Mouse (Mus musculus) forebrain, embryonic 11.5 days (tissue): ENCODE measurements around the gene Papss1. TPM values are rescaled to one million over a fixed set of nuclear protein-coding genes. Genes with fewer than 3 reads are reported as not detected.

Source experiments
- ATAC-seq: fragments of 200-750 bp; cut with Nextera tagmentation; replicated peaks from 2 replicates; pipeline ENCODE4 v1.8.0; 2017; ENCODE audit warnings: moderate TSS enrichment; ENCODE audit not compliant: low FRiP score
- DNase-seq: peaks from one replicate; pipeline ENCODE4 v3.0.0-alpha.2; 2017; ENCODE audit warnings: low spot score
- H3K27ac ChIP-seq: fragments of 300-500 bp; sonication (generic); 2 replicates; pipeline ENCODE4 v1.5.1; 2014; ENCODE audit warnings: low read depth, low read length
- H3K27me3 ChIP-seq: fragments of 300-500 bp; sonication (generic); 2 replicates; pipeline ENCODE4 v1.6.1; 2014; ENCODE audit warnings: mild to moderate bottlenecking, low read length, mixed read lengths; ENCODE audit not compliant: control insufficient read depth, insufficient read depth
- H3K36me3 ChIP-seq: fragments of 300-500 bp; sonication (generic); 2 replicates; pipeline ENCODE4 v1.6.1; 2014; ENCODE audit warnings: mild to moderate bottlenecking, low read length, moderate library complexity, mixed read lengths; ENCODE audit not compliant: control insufficient read depth, insufficient read depth
- H3K4me1 ChIP-seq: fragments of 300-500 bp; sonication (generic); replicated peaks from 2 replicates; pipeline ENCODE4 v1.6.1; 2014; ENCODE audit warnings: low read length, mixed read lengths; ENCODE audit not compliant: control insufficient read depth, insufficient read depth
- H3K4me2 ChIP-seq: fragments of 300-500 bp; sonication (generic); 2 replicates; pipeline ENCODE4 v1.6.1; 2014; ENCODE audit warnings: low read depth, mild to moderate bottlenecking, low read length, moderate library complexity, mixed read lengths; ENCODE audit not compliant: severe bottlenecking
- H3K4me3 ChIP-seq: fragments of 300-500 bp; sonication (generic); 2 replicates; pipeline ENCODE4 v1.5.1; 2014; ENCODE audit warnings: low read depth, low read length
- H3K9ac ChIP-seq: fragments of 300-500 bp; sonication (generic); 2 replicates; pipeline ENCODE4 v1.6.1; 2014; ENCODE audit warnings: low read length
- H3K9me3 ChIP-seq: fragments of 300-500 bp; sonication (generic); 2 replicates; pipeline ENCODE4 v1.6.1; 2016; ENCODE audit warnings: low read length, mixed read lengths; ENCODE audit not compliant: control insufficient read depth
- WGBS: fragments of 180-500 bp; shearing (Covaris S2); extraction: QIAGEN DNeasy Blood & Tissue Kit; methylation state at CpG from one replicate; pipeline ENCODE4 v1.1.7; 2014; 5-methylcytosine and 5-hydroxymethylcytosine counted together
- polyA plus RNA-seq: library from polyadenylated mRNA; unstranded; fragments of >200 nt; fragmentation: Nextera tagmentation; extraction: Ambion mirVana; gene quantifications from 2 replicates; pipeline ENCODE4 v1.2.1, GENCODE M21; 2014

The Papss1 gene
- polyA plus RNA-seq, 1 experiment from 2014 or later: 76.2 TPM

DNA sequence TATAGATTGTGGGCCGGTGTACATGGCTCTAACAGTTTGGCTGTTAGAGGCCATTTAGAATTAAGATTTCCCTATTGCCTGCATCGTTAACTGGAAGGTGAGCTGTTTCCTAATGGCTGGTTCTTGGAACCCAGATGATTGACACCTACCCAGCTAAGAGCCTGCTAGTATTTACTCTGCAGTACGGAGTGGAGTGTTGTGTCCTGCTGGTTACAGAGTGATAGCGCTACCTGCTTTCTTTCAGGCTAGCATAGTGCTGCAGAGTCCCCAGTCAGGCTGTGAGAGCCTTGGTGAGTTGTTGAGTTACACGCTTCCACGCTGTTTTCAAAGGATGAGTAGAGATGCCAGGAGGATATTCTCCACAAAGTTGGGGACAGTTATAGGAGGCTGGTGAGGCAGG lies 46.0 kb downstream of the Papss1 start:
- 84% methylated on average over 6 of the region's 6 CpGs for WGBS
- no peaks in the 10 kb centered on the region; the same call in 1 of the 2 replicates for H3K36me3 ChIP-seq

DNA sequence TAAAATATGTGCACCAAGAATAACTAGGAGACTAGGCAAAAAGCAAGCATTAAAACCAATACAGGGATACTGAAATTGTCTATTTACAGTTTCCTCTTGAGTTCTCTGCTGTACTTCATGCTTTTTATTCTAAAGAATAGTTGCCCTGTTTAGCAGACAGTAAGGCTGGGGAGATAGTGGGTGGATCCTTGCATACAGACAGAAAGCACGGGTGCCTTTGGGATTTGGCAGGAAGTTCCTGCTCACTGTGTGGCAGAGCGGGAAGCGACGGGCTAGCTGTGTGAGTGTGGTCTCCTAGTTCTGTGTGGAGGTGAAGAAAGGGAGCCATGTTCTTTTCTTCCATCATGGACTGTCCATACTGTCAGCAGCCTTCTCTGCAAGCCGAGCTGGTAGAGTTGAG lies 48.3 kb downstream of the Papss1 start:
- ATAC-seq: no peak
- H3K4me1 ChIP-seq: no peaks in the 10 kb centered on the region
- H3K9ac ChIP-seq: no peak overlapping the region
- H3K36me3 ChIP-seq: no peaks in the 10 kb centered on the region; the same call in 1 of the 2 replicates
- H3K27ac ChIP-seq: no peak overlapping the region
- no peak overlapping the region for H3K4me2 ChIP-seq
- H3K9me3 ChIP-seq: no peaks in the 10 kb centered on the region
- H3K4me3 ChIP-seq: no peak overlapping the region
- 88% methylated on average over 5 of the region's 5 CpGs for WGBS
- no peak for DNase-seq
- H3K27me3 ChIP-seq: no peaks in the 10 kb centered on the region

More for the DNA sequence above, 46.0 kb downstream of the Papss1 start:
- H3K4me1 ChIP-seq: no peaks in the 10 kb centered on the region
- DNase-seq (no peak), ATAC-seq (no peak)
- H3K27ac ChIP-seq: no peak overlapping the region
- no peak overlapping the region for H3K4me3 ChIP-seq
- no peaks in the 10 kb centered on the region for H3K9me3 ChIP-seq
- H3K9ac ChIP-seq: no peak overlapping the region
- no peak overlapping the region for H3K4me2 ChIP-seq
- no peaks in the 10 kb centered on the region for H3K27me3 ChIP-seq

DNA sequence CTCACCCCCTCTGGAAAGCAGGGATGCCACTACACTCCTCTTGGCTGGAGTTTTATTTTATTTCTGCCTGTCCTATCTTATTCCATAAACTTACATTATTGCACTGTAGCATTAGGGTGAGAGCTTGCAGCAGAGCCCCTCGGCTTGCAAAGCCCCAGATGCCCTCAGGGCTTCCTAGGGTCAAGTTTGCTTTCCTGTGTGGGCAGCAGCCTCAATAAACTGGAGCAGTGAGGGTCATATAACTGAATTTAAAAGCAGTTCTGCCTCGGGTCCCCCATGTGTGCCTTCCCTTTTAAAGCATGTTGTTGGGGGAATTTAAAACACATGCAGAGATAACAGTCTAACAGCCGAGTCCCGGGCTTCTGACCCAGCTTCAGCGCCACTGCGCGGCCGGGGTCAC lies 49.5 kb downstream of the Papss1 start:
- Histone ChIP-seq H3K36me3 (peaks cover under 1% of the 10 kb centered on the region; the same call in 1 of the 2 replicates), H3K27me3 (no peaks in the 10 kb centered on the region), H3K4me2 (no peak overlapping the region), H3K4me3 (no peak overlapping the region), H3K4me1 (no peaks in the 10 kb centered on the region), H3K9me3 (no peaks in the 10 kb centered on the region), H3K27ac (no peak overlapping the region), H3K9ac (no peak overlapping the region)
- ATAC-seq (no peak), DNase-seq (no peak)
- WGBS: 77% methylated on average over 8 of the region's 8 CpGs

DNA sequence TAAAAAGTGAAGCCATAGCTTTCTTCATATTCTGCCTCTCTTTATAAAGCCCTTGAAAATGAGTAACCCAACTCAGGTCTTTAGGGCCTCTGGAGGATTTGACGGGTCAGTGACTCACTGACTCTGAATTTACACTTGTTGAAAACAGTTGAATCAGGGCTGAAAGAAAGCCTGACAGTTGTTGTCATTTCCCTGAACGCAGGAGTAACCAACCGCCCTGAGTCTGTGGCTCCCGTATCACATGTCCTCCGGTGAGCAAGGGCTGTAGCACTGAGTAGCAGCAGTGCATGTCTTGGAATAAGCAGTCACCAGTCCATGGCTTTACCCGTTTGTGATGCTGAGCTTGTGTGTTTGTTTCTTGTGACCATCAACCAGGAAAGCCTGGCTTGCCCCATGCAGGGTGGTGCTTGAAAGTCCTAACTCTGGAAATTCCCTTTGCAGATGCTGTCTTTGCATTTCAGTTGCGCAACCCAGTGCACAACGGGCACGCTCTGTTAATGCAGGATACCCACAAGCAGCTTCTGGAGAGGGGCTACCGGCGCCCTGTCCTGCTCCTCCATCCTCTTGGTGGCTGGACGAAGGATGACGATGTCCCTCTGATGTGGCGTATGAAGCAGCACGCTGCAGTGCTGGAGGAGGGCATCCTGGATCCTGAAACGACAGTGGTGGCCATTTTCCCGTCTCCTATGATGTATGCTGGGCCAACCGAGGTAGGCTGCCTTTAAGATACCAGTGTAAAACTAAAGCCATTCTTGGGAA lies 54.2 kb downstream of the Papss1 start:
- H3K27me3 ChIP-seq: no peaks in the 10 kb centered on the region
- DNase-seq (no peak), ATAC-seq (no peak)
- no peak overlapping the region for H3K9ac ChIP-seq
- no peak overlapping the region for H3K4me3 ChIP-seq
- no peaks in the 10 kb centered on the region for H3K9me3 ChIP-seq
- H3K4me2 ChIP-seq: no peak overlapping the region
- H3K4me1 ChIP-seq: no peaks in the 10 kb centered on the region
- WGBS: 90% methylated on average over 18 of the region's 18 CpGs
- H3K27ac ChIP-seq: no peak overlapping the region
- peaks cover 2% of the 10 kb centered on the region; the same call in 1 of the 2 replicates for H3K36me3 ChIP-seq

DNA sequence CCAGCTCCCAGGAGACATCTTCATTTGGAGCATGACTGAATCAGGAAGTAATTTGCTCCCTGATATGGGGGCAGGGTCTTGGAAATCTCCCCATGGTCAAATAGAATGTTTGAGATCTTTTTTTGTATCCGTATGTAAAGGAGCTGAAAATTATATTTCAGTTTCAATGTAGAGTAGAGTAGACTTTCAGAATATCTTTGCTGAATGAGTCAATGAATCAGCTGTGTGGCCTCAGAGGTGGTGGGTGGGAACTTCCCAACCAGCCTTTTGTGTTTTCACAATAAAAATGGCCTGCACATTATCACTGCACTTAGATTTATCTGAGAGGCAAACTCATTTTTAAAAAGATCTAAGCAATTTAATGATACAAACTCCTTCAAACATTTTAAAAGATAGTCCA lies 58.6 kb downstream of the Papss1 start:
- WGBS: 90% methylated on average over 1 of the region's 1 CpGs
- no peak for ATAC-seq
- no peak for DNase-seq
- Histone ChIP-seq H3K27me3 (no peaks in the 10 kb centered on the region), H3K9ac (no peak overlapping the region), H3K4me3 (no peak overlapping the region), H3K36me3 (peaks cover 2% of the 10 kb centered on the region; the same call in 1 of the 2 replicates), H3K27ac (no peak overlapping the region), H3K9me3 (no peaks in the 10 kb centered on the region), H3K4me2 (no peak overlapping the region), H3K4me1 (no peaks in the 10 kb centered on the region)

DNA sequence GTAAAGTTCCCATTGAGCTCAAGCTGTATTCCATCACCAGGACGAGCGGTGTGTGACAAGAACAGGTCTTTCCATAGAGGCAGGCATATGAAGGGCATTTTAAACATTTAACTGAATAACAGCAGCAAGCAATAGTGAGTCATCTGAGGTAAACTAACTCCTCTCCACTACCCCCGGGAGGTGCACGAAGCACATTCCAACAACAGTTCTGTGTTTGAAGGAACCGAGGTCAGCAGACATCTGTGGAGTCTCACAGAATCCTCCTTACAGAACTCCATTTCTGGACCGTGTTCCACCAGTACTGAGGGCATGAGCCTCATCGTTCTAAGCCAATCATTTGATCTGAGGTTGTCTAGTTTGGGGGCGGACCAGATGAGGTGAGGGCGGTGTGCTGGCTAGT lies 59.5 kb downstream of the Papss1 start:
- Histone ChIP-seq H3K9ac (no peak overlapping the region), H3K27me3 (no peaks in the 10 kb centered on the region), H3K4me1 (no peaks in the 10 kb centered on the region), H3K9me3 (no peaks in the 10 kb centered on the region), H3K4me3 (no peak overlapping the region), H3K27ac (no peak overlapping the region), H3K36me3 (peaks cover 2% of the 10 kb centered on the region; the same call in 1 of the 2 replicates), H3K4me2 (no peak overlapping the region)
- no peak for ATAC-seq
- DNase-seq: no peak
- 94% methylated on average over 9 of the region's 9 CpGs for WGBS

DNA sequence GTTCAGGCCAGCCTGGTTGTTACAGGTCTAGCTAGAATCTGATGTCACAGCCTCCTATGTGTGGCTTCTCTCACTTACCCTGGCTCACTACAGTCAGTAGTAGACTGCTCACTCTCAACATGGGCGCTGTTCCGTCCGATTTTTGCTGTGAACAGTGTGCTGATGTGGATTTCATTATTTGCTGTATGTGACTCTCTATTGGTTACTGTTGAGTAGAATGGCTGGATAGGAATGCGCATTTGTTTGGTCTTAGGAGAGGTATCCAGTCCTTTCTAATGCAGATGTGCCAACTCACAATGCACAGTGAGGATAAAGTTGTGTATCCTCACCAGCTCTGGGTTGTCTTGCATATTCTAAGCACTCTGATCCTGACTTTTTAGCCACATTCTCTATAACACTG lies 62.9 kb downstream of the Papss1 start:
- 92% methylated on average over 4 of the region's 4 CpGs for WGBS
- H3K4me1 ChIP-seq: no peaks in the 10 kb centered on the region
- no peak overlapping the region for H3K4me2 ChIP-seq
- no peaks in the 10 kb centered on the region for H3K9me3 ChIP-seq
- ATAC-seq (no peak), DNase-seq (no peak)
- H3K36me3 ChIP-seq: no peaks in the 10 kb centered on the region; the same call in 1 of the 2 replicates
- H3K9ac ChIP-seq: no peak overlapping the region
- no peaks in the 10 kb centered on the region for H3K27me3 ChIP-seq
- no peak overlapping the region for H3K4me3 ChIP-seq
- no peak overlapping the region for H3K27ac ChIP-seq

DNA sequence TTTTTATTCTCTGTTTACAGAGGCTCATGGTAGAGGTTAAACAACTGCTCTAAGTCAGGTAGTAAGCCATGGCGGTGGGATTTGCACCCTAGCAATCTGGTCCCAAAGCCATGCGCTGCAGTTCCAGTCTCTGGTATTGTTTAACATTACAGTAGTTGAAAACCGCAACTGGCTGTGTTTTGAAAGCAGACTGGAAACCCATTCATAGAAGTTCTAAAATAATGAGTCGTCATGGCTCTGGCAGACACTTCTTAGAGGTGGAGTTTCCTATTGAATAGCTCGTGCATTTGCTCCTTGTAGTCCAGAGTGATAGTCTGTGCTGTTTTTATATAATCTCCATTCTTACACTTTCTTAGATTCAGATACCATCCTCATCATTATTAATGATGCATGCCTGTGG lies 63.7 kb downstream of the Papss1 start:
- DNase-seq (no peak), ATAC-seq (no peak)
- 77% methylated on average over 5 of the region's 5 CpGs for WGBS
- Histone ChIP-seq H3K9me3 (no peaks in the 10 kb centered on the region), H3K4me2 (no peak overlapping the region), H3K4me1 (no peaks in the 10 kb centered on the region), H3K27ac (no peak overlapping the region), H3K9ac (no peak overlapping the region), H3K27me3 (no peaks in the 10 kb centered on the region), H3K4me3 (no peak overlapping the region), H3K36me3 (no peaks in the 10 kb centered on the region; the same call in 1 of the 2 replicates)

DNA sequence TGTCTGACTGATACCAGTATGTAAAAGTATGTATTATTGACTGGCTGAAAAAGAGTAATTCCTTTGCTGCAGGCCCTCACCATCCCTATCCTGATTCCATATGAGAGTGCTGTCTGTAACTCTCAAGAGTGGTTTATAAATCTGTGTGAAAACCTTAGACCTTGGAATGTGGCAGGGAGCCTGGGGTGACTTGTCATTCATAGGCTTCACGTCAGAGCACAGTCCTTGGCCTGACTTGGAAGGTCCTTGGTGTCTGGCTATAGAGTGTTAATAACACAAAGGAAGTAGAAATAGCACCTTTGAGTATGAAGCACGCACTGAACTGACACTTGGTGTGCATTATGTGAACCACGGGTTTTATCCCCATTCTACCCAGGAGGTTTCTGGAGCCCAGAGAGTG lies 64.4 kb downstream of the Papss1 start:
- no peaks in the 10 kb centered on the region for H3K27me3 ChIP-seq
- 89% methylated on average over 3 of the region's 3 CpGs for WGBS
- no peak overlapping the region for H3K9ac ChIP-seq
- H3K9me3 ChIP-seq: no peaks in the 10 kb centered on the region
- DNase-seq (no peak), ATAC-seq (no peak)
- no peak overlapping the region for H3K27ac ChIP-seq
- H3K4me3 ChIP-seq: no peak overlapping the region
- H3K36me3 ChIP-seq: no peaks in the 10 kb centered on the region; the same call in 1 of the 2 replicates
- H3K4me1 ChIP-seq: no peaks in the 10 kb centered on the region
- no peak overlapping the region for H3K4me2 ChIP-seq
